Mouse (Mus musculus) erythroblast, embryonic 14.5 days (primary cell): ENCODE measurements around the gene Atp13a1.

Experiments used
- GATA1 ChIP-seq: IDR thresholded peaks from 2 replicates; pipeline ENCODE4 v1.6.1; 2012; ENCODE audit warnings: low read length, inconsistent platforms, mixed read lengths
- TAL1 ChIP-seq: IDR thresholded peaks from 3 replicates; pipeline ENCODE4 v1.6.1; 2012; ENCODE audit warnings: low read length, inconsistent platforms, mixed read lengths

- TF ChIP-seq GATA1 (no peak), TAL1 (no peak)
Measured at GRCm38 (mm10) chr8:69789105-69789504, 1.9 kb upstream of the Atp13a1 start.
